Mouse (Mus musculus): ENCODE results near the gene Galnt17. TPM values are rescaled to one million over a fixed set of nuclear protein-coding genes. Genes with fewer than 3 reads are reported as not detected.

The Galnt17 gene
- polyA plus RNA-seq, 1 experiment from 2014 or later: 0.96 TPM

DNA sequence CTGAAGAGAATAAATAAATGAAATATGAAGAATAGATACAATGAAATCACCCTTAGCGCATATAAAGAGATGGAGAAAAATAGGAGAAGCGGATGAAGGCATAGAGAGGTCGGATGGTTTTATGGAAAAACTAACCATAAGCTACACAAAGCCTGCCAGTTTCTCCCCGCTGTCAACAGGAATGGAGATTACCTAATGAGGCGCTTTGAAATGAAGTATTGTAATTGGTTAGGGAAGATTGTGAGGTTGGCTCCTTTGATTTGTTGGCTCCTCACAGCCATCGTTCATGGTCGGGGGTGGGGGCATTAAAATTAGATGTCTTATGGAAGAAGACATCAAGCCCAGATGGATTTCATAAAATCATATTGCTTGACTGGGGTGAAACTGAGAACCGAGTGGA is 329.0 kb downstream of the Galnt17 start:
- no peak overlapping the region for H3K4me2 ChIP-seq
- no peak for ATAC-seq (replicated peaks; ENCODE audit: insufficient number of reproducible peaks, low FRiP score, low TSS enrichment)
- no peaks in the 10 kb centered on the region for H3K27me3 ChIP-seq (ENCODE audit: control insufficient read depth, insufficient read depth, low read length)
- 78% methylated on average over 8 of the region's 8 CpGs for WGBS (ENCODE audit: insufficient replicate concordance)
- no peaks in the 10 kb centered on the region for H3K36me3 ChIP-seq (ENCODE audit: control insufficient read depth, insufficient read depth, low read length)
- no peak overlapping the region for H3K4me3 ChIP-seq (ENCODE audit: low read depth, low read length)
- no peak overlapping the region for H3K27ac ChIP-seq (ENCODE audit: low read depth, low read length)
- no peak overlapping the region for H3K9ac ChIP-seq (ENCODE audit: low read depth, low read length)
- no peaks in the 10 kb centered on the region for H3K9me3 ChIP-seq (replicated peaks; ENCODE audit: control insufficient read depth, low read length)
- no peaks in the 10 kb centered on the region for H3K4me1 ChIP-seq (ENCODE audit: control insufficient read depth, insufficient read depth, low read length)

DNA sequence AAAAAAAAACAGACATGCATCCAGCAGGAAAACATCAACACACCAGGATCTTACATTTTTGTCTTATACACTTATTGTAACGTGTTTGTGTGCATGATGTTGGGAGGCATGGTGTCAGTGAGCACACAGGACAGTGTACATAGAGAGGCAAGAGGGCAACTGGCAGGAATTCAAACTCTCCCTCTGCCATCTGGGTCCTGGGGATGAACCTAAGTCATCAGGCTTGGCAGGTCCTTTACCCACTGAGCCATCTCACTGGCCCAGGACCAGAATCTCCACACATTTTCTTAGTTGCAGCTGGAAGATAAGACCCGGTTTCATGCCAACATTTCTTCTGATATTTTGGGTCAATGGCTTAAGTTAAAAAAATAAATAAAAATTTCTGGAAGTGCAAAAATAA is 329.4 kb downstream of the Galnt17 start:
- no peaks in the 10 kb centered on the region for H3K4me1 ChIP-seq (ENCODE audit: control insufficient read depth, insufficient read depth, low read length)
- WGBS (ENCODE audit: insufficient replicate concordance): 75% methylated on average over 2 of the region's 2 CpGs
- no peaks in the 10 kb centered on the region for H3K9me3 ChIP-seq (replicated peaks; ENCODE audit: control insufficient read depth, low read length)

DNA sequence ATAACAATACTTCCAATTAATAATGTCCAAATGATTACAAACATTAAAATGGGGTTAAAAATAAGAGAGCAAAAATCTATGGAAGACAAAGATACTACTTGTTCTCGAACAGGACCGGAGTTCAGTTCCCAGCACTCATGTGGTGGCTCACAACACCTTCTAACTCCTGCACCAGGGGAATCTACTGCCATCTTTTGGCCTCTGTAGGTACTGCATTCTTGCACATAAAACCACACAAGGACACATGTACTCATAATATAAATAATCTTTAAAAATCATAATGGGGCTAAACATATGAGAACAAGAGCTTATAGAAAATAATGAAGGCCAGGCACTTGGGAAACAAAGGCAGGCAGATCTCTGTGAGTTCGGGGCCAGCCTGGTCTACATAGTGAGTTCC is 330.3 kb downstream of the Galnt17 start:
- ATAC-seq (replicated peaks; ENCODE audit: insufficient number of reproducible peaks, low FRiP score, low TSS enrichment): no peak
- no peak overlapping the region for H3K9ac ChIP-seq (ENCODE audit: low read depth, low read length)
- no peak overlapping the region for H3K27ac ChIP-seq (ENCODE audit: low read depth, low read length)
- no peaks in the 10 kb centered on the region for H3K36me3 ChIP-seq (ENCODE audit: control insufficient read depth, insufficient read depth, low read length)
- H3K4me3 ChIP-seq (ENCODE audit: low read depth, low read length): no peak overlapping the region
- no peak overlapping the region for H3K4me2 ChIP-seq
- H3K4me1 ChIP-seq (ENCODE audit: control insufficient read depth, insufficient read depth, low read length): no peaks in the 10 kb centered on the region
- H3K27me3 ChIP-seq (ENCODE audit: control insufficient read depth, insufficient read depth, low read length): no peaks in the 10 kb centered on the region
- WGBS (ENCODE audit: insufficient replicate concordance): 89% methylated on average over 3 of the region's 3 CpGs
- no peaks in the 10 kb centered on the region for H3K9me3 ChIP-seq (replicated peaks; ENCODE audit: control insufficient read depth, low read length)

More for the DNA sequence above, 329.4 kb downstream of the Galnt17 start:
- no peak overlapping the region for H3K9ac ChIP-seq (ENCODE audit: low read depth, low read length)
- no peaks in the 10 kb centered on the region for H3K27me3 ChIP-seq (ENCODE audit: control insufficient read depth, insufficient read depth, low read length)
- no peak overlapping the region for H3K4me2 ChIP-seq
- H3K36me3 ChIP-seq (ENCODE audit: control insufficient read depth, insufficient read depth, low read length): no peaks in the 10 kb centered on the region
- no peak overlapping the region for H3K4me3 ChIP-seq (ENCODE audit: low read depth, low read length)
- no peak for ATAC-seq (replicated peaks; ENCODE audit: insufficient number of reproducible peaks, low FRiP score, low TSS enrichment)
- no peak overlapping the region for H3K27ac ChIP-seq (ENCODE audit: low read depth, low read length)

DNA sequence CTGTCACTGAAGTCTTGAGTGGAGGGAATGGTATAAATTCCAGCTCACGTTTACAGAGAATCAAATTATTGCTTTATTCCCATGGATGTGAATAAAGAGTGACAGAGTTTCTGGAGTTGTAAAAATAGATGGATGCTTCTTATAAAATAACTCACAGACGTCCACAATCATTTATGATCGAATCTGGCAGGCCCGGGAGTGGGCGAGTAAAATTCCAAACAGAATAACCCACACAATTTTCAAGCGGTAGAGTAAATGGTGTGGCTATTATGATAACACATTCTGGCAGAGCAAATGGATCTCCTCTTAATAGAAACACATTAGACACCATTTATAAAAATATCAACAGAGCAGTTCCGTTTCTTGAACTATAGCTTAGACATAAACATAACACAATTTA is 355.9 kb downstream of the Galnt17 start:
- no peak overlapping the region for H3K4me2 ChIP-seq
- H3K9me3 ChIP-seq (replicated peaks; ENCODE audit: control insufficient read depth, low read length): no peaks in the 10 kb centered on the region
- H3K4me3 ChIP-seq (ENCODE audit: low read depth, low read length): no peak overlapping the region
- ATAC-seq (replicated peaks; ENCODE audit: insufficient number of reproducible peaks, low FRiP score, low TSS enrichment): no peak
- WGBS (ENCODE audit: insufficient replicate concordance): 86% methylated on average over 7 of the region's 7 CpGs
- H3K27me3 ChIP-seq (ENCODE audit: control insufficient read depth, insufficient read depth, low read length): no peaks in the 10 kb centered on the region
- no peak overlapping the region for H3K27ac ChIP-seq (ENCODE audit: low read depth, low read length)
- H3K9ac ChIP-seq (ENCODE audit: low read depth, low read length): no peak overlapping the region
- H3K4me1 ChIP-seq (ENCODE audit: control insufficient read depth, insufficient read depth, low read length): no peaks in the 10 kb centered on the region
- no peaks in the 10 kb centered on the region for H3K36me3 ChIP-seq (ENCODE audit: control insufficient read depth, insufficient read depth, low read length)

DNA sequence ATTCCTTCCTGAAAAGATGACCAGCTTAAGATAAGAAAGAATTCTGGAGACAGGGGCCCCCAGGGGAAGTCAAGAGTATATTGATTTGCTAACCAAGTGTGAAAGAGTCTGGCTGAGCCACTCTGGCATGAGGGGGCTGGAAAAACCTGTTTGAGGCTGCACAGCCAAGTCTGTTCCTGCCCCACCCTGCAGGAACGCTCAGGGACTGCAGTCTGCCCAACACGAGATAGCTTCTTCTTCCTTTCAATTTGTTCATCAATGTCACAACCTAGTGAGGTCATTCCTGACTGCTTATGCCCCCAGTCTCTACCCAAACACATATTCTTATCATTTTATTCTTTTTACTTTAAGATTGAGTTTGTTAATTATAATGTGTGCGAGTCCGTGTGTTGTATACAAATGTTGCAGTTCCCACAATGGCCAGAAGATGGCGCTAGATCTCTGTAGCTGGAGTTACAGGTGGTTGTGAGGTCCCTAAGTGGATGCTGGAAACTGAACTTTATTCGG is 357.4 kb downstream of the Galnt17 start:
- ATAC-seq (replicated peaks; ENCODE audit: insufficient number of reproducible peaks, low FRiP score, low TSS enrichment): no peak
- H3K27ac ChIP-seq (ENCODE audit: low read depth, low read length): no peak overlapping the region
- no peak overlapping the region for H3K4me3 ChIP-seq (ENCODE audit: low read depth, low read length)
- H3K4me2 ChIP-seq: no peak overlapping the region
- H3K9ac ChIP-seq (ENCODE audit: low read depth, low read length): no peak overlapping the region
- H3K27me3 ChIP-seq (ENCODE audit: control insufficient read depth, insufficient read depth, low read length): no peaks in the 10 kb centered on the region
- H3K9me3 ChIP-seq (replicated peaks; ENCODE audit: control insufficient read depth, low read length): no peaks in the 10 kb centered on the region
- H3K4me1 ChIP-seq (ENCODE audit: control insufficient read depth, insufficient read depth, low read length): no peaks in the 10 kb centered on the region
- no peaks in the 10 kb centered on the region for H3K36me3 ChIP-seq (ENCODE audit: control insufficient read depth, insufficient read depth, low read length)
- 37% methylated on average over 6 of the region's 6 CpGs for WGBS (ENCODE audit: insufficient replicate concordance)

DNA sequence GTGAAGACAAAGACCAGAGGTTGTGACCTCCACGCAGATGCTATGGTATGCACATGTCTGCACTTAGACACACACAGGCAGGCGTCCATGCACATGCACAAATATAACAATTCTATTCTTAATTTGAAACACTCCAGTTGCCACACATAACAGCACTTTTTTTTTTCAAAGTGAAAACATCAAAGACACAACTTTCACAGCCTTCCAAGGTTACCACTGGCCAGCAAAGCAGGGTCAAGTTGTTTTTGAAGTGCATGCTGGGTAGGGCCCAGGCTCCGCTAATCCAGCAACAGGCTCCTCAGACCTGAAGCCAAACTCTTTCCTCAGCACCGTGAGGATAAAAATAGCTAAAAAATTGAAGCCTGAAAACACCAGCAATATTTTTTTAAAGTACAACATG is 357.9 kb downstream of the Galnt17 start:
- Histone ChIP-seq H3K9me3 (replicated peaks; ENCODE audit: control insufficient read depth, low read length) (no peaks in the 10 kb centered on the region), H3K4me1 (ENCODE audit: control insufficient read depth, insufficient read depth, low read length) (no peaks in the 10 kb centered on the region), H3K27ac (ENCODE audit: low read depth, low read length) (no peak overlapping the region), H3K4me2 (no peak overlapping the region), H3K4me3 (ENCODE audit: low read depth, low read length) (no peak overlapping the region), H3K36me3 (ENCODE audit: control insufficient read depth, insufficient read depth, low read length) (no peaks in the 10 kb centered on the region), H3K9ac (ENCODE audit: low read depth, low read length) (no peak overlapping the region), H3K27me3 (ENCODE audit: control insufficient read depth, insufficient read depth, low read length) (no peaks in the 10 kb centered on the region)
- 47% methylated on average over 4 of the region's 4 CpGs for WGBS (ENCODE audit: insufficient replicate concordance)
- no peak for ATAC-seq (replicated peaks; ENCODE audit: insufficient number of reproducible peaks, low FRiP score, low TSS enrichment)

DNA sequence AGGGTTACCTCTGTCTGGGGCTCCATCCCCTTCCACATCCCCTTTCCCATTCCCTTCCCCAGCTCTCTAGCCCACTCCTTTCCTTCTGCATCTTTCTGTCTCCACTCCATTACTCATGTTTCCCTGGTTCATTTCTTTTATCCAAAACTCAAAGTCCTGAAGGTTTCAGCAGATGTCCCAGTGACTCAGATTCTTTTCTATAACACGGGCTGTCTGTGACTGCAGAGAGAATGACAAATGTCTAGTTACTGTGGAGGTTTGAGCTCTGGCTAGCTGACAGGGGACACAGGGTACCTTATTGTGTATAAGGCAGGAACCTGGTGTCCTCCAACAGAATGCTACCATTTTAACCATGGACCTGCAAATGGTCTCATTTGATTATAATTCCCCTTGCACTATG is 358.6 kb downstream of the Galnt17 start:
- 72% methylated on average over 1 of the region's 1 CpGs for WGBS (ENCODE audit: insufficient replicate concordance)
- H3K9me3 ChIP-seq (replicated peaks; ENCODE audit: control insufficient read depth, low read length): no peaks in the 10 kb centered on the region
- no peaks in the 10 kb centered on the region for H3K27me3 ChIP-seq (ENCODE audit: control insufficient read depth, insufficient read depth, low read length)
- no peaks in the 10 kb centered on the region for H3K4me1 ChIP-seq (ENCODE audit: control insufficient read depth, insufficient read depth, low read length)
- no peak overlapping the region for H3K4me3 ChIP-seq (ENCODE audit: low read depth, low read length)
- no peaks in the 10 kb centered on the region for H3K36me3 ChIP-seq (ENCODE audit: control insufficient read depth, insufficient read depth, low read length)
- H3K27ac ChIP-seq (ENCODE audit: low read depth, low read length): no peak overlapping the region
- ATAC-seq (replicated peaks; ENCODE audit: insufficient number of reproducible peaks, low FRiP score, low TSS enrichment): no peak
- H3K4me2 ChIP-seq: no peak overlapping the region
- H3K9ac ChIP-seq (ENCODE audit: low read depth, low read length): no peak overlapping the region

DNA sequence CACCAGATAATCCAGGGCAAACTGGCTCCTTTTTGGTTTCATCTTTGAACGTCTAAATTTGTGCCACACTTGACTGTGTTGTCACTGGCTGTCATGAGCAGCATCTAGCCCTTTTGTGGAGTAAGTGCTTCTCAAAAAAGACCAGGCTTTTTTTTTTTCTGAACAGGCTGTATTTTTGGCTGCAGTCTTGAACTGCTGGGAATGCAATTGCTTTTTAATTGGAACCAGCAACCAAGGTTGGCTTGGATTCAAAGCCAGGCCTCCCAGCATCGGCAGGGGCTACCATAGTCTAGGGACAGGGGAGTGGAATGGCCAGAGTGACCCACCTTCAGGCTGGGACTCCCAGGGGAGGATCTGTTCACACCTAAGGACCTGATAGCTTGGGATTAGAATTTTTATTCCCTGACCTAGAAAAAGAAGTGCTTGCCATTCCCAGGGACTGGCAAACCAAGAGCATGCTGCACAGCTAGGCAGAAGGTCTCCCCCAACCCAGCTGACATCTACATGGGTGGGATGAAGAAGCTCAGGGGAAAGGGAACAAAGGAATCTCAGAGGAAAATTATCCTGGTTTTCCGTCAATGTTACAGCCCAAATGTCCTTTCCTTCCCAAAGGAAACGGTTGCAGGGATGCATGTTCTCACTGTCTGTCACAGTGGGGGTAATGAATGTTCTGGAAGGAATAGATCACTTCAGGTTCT is 369.2 kb downstream of the Galnt17 start:
- H3K27me3 ChIP-seq (ENCODE audit: control insufficient read depth, insufficient read depth, low read length): no peaks in the 10 kb centered on the region
- H3K4me3 ChIP-seq (ENCODE audit: low read depth, low read length): no peak overlapping the region
- 35% methylated on average over 4 of the region's 4 CpGs for WGBS (ENCODE audit: insufficient replicate concordance)
- no peak for ATAC-seq (replicated peaks; ENCODE audit: insufficient number of reproducible peaks, low FRiP score, low TSS enrichment)
- H3K9me3 ChIP-seq (replicated peaks; ENCODE audit: control insufficient read depth, low read length): no peaks in the 10 kb centered on the region; the same call in 1 of the 2 replicates
- no peak overlapping the region for H3K4me2 ChIP-seq
- no peak overlapping the region for H3K9ac ChIP-seq (ENCODE audit: low read depth, low read length)
- no peak overlapping the region for H3K27ac ChIP-seq (ENCODE audit: low read depth, low read length)
- no peaks in the 10 kb centered on the region for H3K36me3 ChIP-seq (ENCODE audit: control insufficient read depth, insufficient read depth, low read length)
- H3K4me1 ChIP-seq (ENCODE audit: control insufficient read depth, insufficient read depth, low read length): no peaks in the 10 kb centered on the region

DNA sequence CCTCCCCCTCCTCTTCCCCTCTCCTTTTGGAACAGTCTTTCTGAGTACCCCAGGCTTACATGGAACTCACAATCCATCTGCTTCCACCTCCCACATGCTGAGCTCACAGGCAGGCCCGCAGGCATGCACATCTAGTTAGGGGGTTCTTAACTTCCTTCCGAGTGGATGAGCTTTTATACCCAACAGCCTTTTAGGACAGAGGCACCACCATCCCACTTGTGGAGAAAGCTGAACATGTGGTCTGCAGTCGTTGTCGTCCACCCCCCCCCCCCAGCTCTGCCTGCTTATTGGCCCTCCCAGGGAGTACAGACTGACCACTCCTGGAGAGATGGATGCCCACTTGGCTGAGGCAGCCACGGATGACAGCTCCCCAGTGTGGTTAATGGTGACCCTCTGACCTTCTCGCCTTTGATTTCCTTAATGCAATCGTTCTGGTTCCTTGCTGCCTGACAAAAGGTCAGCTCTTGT is 370.0 kb downstream of the Galnt17 start:
- Histone ChIP-seq H3K9ac (ENCODE audit: low read depth, low read length) (no peak overlapping the region), H3K4me1 (ENCODE audit: control insufficient read depth, insufficient read depth, low read length) (no peaks in the 10 kb centered on the region), H3K4me2 (no peak overlapping the region), H3K9me3 (replicated peaks; ENCODE audit: control insufficient read depth, low read length) (no peaks in the 10 kb centered on the region; the same call in 1 of the 2 replicates), H3K36me3 (ENCODE audit: control insufficient read depth, insufficient read depth, low read length) (no peaks in the 10 kb centered on the region), H3K4me3 (ENCODE audit: low read depth, low read length) (no peak overlapping the region), H3K27me3 (ENCODE audit: control insufficient read depth, insufficient read depth, low read length) (no peaks in the 10 kb centered on the region), H3K27ac (ENCODE audit: low read depth, low read length) (no peak overlapping the region)
- WGBS (ENCODE audit: insufficient replicate concordance): 7% methylated on average over 7 of the region's 7 CpGs
- ATAC-seq (replicated peaks; ENCODE audit: insufficient number of reproducible peaks, low FRiP score, low TSS enrichment): no peak; the same call in 1 of the 2 replicates
